Mouse (Mus musculus) duodenum, adult 2 months (tissue): ENCODE measurements around the gene Olfr1443. TPM values are rescaled to one million over a fixed set of nuclear protein-coding genes. Genes with fewer than 3 reads are reported as not detected.

ENCODE experiments used
- polyA plus RNA-seq: library from polyadenylated mRNA; depleted of rRNA; stranded (reverse); fragments of >200 nt; gene quantifications from 2 replicates; pipeline ENCODE4 v1.2.3, GENCODE M21; 2012; ENCODE audit warnings: low replicate concordance; rRNA removed

The Olfr1443 gene
- not detected in 2 replicates for polyA plus RNA-seq

GRCm38 (mm10) chr19:12677812-12678211 is at the start of gene Olfr1443:
Olfr1443 (plus strand) TSS chr19:12678112.

DNA sequence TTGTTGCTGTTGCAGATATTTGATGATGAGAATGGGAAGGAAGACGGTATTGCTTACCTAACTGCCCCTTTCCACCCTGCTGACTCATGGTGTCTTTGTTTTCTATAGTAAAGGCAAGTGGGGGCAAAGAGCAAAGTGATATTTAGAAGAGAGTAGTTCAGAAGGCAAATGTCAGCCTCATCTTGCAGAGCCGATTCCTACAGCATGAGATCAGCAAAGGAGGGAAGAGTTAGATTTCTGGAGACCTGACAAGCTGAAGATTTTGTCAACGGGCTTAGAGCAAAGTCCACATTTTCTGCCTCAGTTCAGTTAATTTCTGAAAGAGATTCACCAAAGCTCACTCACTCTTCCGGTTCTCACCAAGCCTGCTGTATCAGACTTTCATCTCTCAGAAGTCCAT is 44.7 kb upstream of the Olfr1443 start, which contains the start of gene Glyat:
TSS of gene Glyat (plus strand) at position 133 of the 400 bp plus-strand sequence.

GRCm38 (mm10) chr19:12670139-12670538 is 7.8 kb upstream of the Olfr1443 start, which contains the start of gene Olfr1442:
Olfr1442 (plus strand) TSS chr19:12670439.

DNA sequence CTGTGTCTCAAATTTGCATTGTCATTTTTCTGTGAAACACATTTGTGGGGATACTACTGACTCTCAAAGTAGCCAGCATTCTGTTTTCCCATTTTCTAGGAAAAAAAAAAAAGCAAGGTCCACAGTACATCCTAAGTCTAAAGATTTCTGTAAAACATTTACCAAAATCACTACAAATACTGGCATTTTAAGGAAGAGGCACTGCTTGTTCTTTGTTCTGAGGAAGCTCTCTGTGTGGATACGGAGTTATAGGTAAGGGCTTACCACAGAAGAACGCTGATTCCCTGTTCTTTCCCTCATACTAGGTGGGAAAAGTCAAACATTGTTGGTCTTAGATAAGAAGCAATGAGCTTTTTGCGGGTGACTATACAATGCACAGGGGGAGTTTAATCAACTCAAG is 17.7 kb downstream of the Olfr1443 start, which contains the start of gene Keg1:
TSS of gene Keg1 (plus strand) at position 197 of the 400 bp plus-strand sequence.

Other genes with a start within 250 kb of the Olfr1443 start
- 1.3 and 1.4 TPM in 2 replicates for gene Mpeg1, start 217.3 kb upstream of the Olfr1443 start, polyA plus RNA-seq
- 7.4 and 9.3 TPM in 2 replicates for gene Dtx4, start 176.7 kb upstream of the Olfr1443 start, polyA plus RNA-seq
- 0.14 and 0.39 TPM in 2 replicates for gene Fam111a, start 132.4 kb upstream of the Olfr1443 start, polyA plus RNA-seq
- gene Gm4952, start 78.1 kb upstream of the Olfr1443 start, polyA plus RNA-seq: 0.05 TPM in 1 of 2 replicates, not detected in the other
- gene Glyat, start 44.8 kb upstream of the Olfr1443 start, polyA plus RNA-seq: not detected in 2 replicates
- gene Olfr1442, start 7.7 kb upstream of the Olfr1443 start, polyA plus RNA-seq: not detected in 2 replicates
- gene Keg1, start 17.7 kb downstream of the Olfr1443 start, polyA plus RNA-seq: not detected in 2 replicates
- 0.25 TPM in 1 of 2 replicates, not detected in the other for gene Cntf, start 87.5 kb downstream of the Olfr1443 start, polyA plus RNA-seq
- 4.9 and 5.7 TPM in 2 replicates for gene Zfp91, start 118.0 kb downstream of the Olfr1443 start, polyA plus RNA-seq
- 1.9 and 2.6 TPM in 2 replicates for gene Lpxn, start 118.1 kb downstream of the Olfr1443 start, polyA plus RNA-seq
- not detected in 2 replicates for gene Gm5244, start 168.6 kb downstream of the Olfr1443 start, polyA plus RNA-seq
- gene Olfr1444, start 179.2 kb downstream of the Olfr1443 start, polyA plus RNA-seq: not detected in 2 replicates
- gene Olfr1445, start 205.7 kb downstream of the Olfr1443 start, polyA plus RNA-seq: not detected in 2 replicates
- not detected in 2 replicates for gene Olfr1446, start 215.4 kb downstream of the Olfr1443 start, polyA plus RNA-seq
- not detected in 2 replicates for gene Olfr1447, start 225.6 kb downstream of the Olfr1443 start, polyA plus RNA-seq
- gene Olfr1448, start 246.3 kb downstream of the Olfr1443 start, polyA plus RNA-seq: not detected in 2 replicates